Mouse (Mus musculus): Measurements from ENCODE around the gene Btbd35f5. TPM values are rescaled to one million over a fixed set of nuclear protein-coding genes. Genes with fewer than 3 reads are reported as not detected.
"Not testable (repeated sequence)": the region's sequence is repeated elsewhere in the genome, so short reads cannot be mapped to it uniquely, and the experiment has no call there.

The Btbd35f5 gene
- not detected for total RNA-seq (2021)
- long read RNA-seq = 0 reads

DNA sequence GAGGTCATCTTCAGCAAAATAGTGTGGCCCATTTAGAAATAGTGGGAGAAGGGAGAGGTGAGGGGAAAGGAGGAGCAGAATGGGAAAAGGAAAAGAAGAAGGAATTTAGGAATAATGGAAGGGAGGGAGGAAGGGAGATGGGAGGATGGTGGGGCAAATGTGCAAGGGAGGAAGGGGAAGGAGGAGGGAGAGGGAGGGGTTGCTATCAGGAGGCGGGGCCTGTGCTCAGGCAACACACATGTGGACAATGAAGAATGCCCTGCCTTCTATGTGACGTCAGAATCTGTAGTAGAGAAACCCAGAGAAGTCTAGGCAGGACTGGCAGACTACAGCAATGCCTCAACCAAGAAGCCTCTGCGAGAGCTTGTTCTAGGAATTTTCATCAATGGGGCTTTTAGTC lies at the start of gene Btbd35f5:
TSS of gene Btbd35f5 (plus strand) at position 301 of the 400 bp plus-strand sequence.
- DNase-seq (ENCODE audit: low spot score in 2 of 2) = not testable (repeated sequence)

GRCm38 (mm10) chrX:32941468-32941867 lies 32.2 kb upstream of the Btbd35f5 start, which contains the start of gene Gm21789:
Gene Gm21789, plus strand, starts transcription at chrX:32941768.
- DNase-seq (ENCODE audit: low spot score in 2 of 2) = not testable (repeated sequence)

Other genes starting within 250 kb of the Btbd35f5 start
- not detected for gene Btbd35f21, start 247.8 kb upstream of the Btbd35f5 start, total RNA-seq (2021)
- not detected for gene Btbd35f30, start 79.3 kb upstream of the Btbd35f5 start, total RNA-seq (2021)
- not detected for gene Gm21789, start 32.1 kb upstream of the Btbd35f5 start, total RNA-seq (2021)

All from layer of hippocampus, postnatal 10 days (tissue).